Mouse (Mus musculus) lung, adult 18-20 months (tissue): ENCODE results near the gene Kcnc2.
A peak's percentile ranks its signal among the peaks of the same experiment; 100 is the strongest.
"Not testable (repeated sequence)": the region's sequence is repeated elsewhere in the genome, so short reads cannot be mapped to it uniquely, and the experiment has no call there.

Experiments
- DNase-seq, 2 experiments: peaks; one replicate each; pipeline ENCODE4 v3.0.0; 2022; ENCODE audit warnings: mixed read lengths in 2 of 2

Kcnc2 gene

DNA sequence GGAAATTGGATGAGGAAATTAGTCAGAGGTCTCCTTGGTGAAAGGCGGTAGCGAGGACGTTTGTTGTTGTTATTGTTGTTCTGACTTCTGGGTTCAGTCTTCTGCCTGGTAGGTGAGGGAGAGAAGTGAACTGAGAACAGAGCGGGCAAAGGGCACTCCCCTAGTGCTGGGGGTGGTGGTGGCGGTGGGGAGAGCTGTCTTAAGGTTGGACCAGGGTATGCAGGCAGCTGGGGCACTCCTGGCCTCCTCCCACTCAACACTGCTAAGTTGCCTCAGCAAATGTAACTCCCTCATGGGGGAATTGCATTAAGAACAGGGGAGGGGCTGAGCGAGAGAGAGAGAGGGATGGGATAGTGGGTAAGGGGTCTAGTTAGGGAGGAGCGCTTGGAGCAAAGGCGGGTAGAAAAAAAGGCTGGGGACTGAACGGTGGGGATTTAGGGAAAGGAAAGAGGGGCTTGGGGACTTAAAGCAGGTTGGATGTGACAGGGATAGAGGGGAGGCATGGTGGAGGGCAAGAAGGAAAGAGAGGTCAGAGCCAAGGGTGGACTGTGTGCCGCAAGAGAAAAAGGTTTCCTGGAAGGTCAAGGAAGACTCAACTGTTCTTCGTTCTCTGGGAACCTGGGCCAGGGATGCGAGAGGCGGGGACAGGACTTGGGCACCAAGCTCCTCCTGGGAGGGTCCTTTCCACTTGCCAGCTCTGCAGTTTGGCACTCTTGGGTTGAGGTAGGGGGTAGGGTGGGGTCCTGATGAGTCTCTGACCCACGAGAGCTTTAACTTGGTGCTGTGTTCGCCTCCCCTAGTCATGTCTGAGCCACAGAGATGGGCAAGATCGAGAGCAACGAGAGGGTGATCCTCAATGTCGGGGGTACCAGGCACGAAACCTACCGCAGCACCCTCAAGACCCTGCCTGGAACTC, at the start of gene Kcnc2:
Kcnc2 (plus strand) TSS at position 235 of the 916 bp plus-strand sequence.
- DNase-seq, result no peak

DNA sequence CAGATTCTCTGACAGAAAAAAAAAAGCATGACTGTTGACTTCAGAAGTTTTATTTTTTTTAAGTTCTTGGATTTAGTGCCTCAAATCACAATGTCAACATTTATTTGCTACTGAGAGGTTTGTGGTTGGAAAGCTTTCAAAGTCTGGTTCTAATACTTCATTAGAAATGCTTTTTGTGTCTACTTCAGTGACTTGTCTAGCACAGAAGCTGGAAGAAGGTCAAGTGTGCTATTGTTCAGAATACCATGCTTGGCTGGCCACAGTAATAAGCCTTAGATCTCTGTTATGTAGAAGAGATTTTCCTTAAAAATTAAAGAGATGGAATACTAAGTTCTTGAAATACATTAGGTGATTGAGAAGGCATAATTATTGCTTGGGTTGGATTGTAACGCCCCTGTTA, 43.8 kb upstream of the Kcnc2 start:
- no peak for DNase-seq

- DNase-seq, result peak in 1 of 2 experiments; percentile 6
Measured at GRCm38 (mm10) chr10:112229091-112229843, 41.7 kb upstream of the Kcnc2 start.

GRCm38 (mm10) chr10:112232733-112233132, 38.2 kb upstream of the Kcnc2 start:
- not testable (repeated sequence) for DNase-seq

DNA sequence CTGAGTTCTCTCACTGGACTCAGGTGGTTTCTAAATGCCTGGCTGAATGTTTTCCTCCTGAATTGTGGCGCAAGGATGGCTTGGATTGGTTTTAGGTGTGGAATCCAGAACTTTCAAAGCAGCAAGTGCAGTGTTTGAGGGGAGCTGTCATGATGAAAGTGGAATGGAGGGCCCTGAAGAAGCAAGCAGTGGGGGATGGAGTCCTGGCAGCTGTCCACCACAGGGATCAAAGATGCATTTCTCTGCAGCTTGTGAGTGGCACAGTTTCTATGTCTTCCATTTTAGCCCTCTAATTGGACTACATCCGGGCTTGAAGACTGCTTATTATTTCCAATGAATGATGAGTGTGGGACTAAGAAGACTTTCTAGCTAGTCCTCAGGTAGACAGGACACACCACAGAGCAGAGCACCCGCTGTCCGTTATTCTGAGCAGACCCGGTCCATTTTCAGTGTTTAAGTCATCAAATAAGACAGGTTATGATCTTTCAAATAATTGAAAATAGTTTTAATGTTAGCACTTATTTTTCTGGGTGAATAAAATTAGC, 35.5 kb upstream of the Kcnc2 start:
- not testable (repeated sequence) for DNase-seq

GRCm38 (mm10) chr10:112248273-112248672, 22.6 kb upstream of the Kcnc2 start:
- DNase-seq, result no peak

- DNase-seq, result no peak
Measured at GRCm38 (mm10) chr10:112263467-112263866, 7.5 kb upstream of the Kcnc2 start.

- DNase-seq, result no peak
Measured at GRCm38 (mm10) chr10:112269481-112269880, 1.4 kb upstream of the Kcnc2 start.

- DNase-seq, result peak in 1 of 2 experiments; percentile 2
Measured at GRCm38 (mm10) chr10:112269939-112270781, 761 bp upstream of the Kcnc2 start.

DNA sequence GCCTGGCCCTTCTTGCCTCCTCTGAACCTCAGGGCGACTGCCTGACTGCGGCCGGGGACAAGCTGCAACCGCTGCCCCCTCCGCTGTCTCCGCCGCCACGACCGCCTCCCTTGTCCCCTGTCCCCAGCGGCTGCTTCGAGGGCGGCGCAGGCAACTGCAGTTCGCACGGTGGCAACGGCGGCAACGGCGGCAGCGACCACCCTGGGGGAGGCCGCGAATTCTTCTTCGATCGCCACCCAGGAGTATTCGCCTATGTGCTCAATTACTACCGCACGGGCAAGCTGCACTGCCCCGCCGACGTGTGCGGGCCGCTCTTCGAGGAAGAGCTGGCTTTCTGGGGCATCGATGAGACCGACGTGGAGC, 863 bp downstream of the Kcnc2 start:
- DNase-seq, result no peak

GRCm38 (mm10) chr10:112272171-112272570, 1.2 kb downstream of the Kcnc2 start:
- no peak for DNase-seq

DNA sequence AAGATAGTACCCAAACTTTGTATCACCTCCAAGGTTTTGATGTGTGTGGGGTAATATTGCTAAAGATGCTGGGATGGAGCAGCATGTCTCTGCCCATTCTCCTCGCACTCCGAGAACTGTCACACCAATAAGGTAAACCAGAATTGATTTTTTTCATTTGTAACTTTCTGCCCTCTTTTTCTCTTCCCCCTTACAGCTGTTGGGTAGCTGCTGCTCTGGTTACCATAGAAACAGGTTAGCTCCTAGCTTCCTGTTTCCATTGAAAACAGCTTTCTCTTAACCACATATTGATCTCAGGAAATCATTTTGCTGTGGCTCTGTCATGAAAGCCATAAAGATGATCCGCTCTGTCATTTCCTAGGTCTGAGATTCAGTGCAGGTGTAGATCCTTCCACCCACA, 7.1 kb downstream of the Kcnc2 start:
- no peak for DNase-seq

- DNase-seq, result no peak
Measured at GRCm38 (mm10) chr10:112315136-112315535, 44.2 kb downstream of the Kcnc2 start.

GRCm38 (mm10) chr10:112317783-112318182, 46.9 kb downstream of the Kcnc2 start:
- DNase-seq, result no peak

- DNase-seq, result no peak
Measured at GRCm38 (mm10) chr10:112357669-112358362, 86.9 kb downstream of the Kcnc2 start.

GRCm38 (mm10) chr10:112358363-112358704, 87.4 kb downstream of the Kcnc2 start:
- DNase-seq, result no peak

DNA sequence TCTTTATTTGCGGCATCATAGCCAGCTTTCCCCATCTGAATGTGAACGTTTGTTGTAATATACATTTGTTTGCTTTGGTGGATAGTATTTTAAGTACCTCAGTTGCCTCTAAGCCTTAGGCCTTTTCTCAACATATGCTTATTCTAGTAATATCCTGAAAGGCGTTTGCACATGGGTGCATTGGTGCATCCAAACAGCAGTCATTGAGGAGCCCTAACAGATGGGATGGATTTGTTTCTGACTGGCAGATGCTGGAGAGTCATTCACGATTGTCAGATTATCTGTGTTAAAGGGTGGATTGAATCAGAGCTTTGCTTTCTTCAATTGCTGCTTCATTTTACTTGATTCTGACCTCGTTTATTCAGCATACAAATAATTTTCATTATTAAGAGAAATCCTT, 89.8 kb downstream of the Kcnc2 start:
- DNase-seq, result no peak

- DNase-seq, result no peak
Measured at GRCm38 (mm10) chr10:112368369-112368768, 97.4 kb downstream of the Kcnc2 start.

DNA sequence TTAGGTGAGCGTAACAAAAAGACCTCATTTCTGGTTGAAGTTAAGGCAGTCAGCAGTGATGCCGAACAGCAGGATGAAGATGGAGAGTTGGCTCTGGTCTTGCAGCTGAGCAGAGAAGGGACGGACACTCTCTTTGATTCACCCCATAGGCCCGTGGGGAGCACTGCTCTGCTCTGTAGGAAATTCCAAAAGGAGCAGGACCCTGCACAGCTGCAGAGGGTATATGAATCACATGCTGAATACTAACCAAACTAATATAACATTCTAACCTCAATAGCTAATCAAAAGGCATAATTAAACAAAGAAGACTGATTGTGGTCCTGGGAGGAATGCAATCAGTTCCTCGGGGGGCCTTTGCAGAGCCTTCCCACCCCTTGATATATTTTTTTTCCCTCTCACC, 106.2 kb downstream of the Kcnc2 start:
- no peak for DNase-seq

GRCm38 (mm10) chr10:112378465-112378864, 107.5 kb downstream of the Kcnc2 start:
- no peak for DNase-seq

GRCm38 (mm10) chr10:112380590-112380989, 109.7 kb downstream of the Kcnc2 start:
- DNase-seq, result no peak

- no peak for DNase-seq
Measured at GRCm38 (mm10) chr10:112394399-112394970, 123.6 kb downstream of the Kcnc2 start.
